Mouse (Mus musculus) lung, embryonic 14.5 days (tissue): ENCODE results near the gene Kcnrg. TPM values are rescaled to one million over a fixed set of nuclear protein-coding genes. Genes with fewer than 3 reads are reported as not detected.
"Not testable (repeated sequence)": the region's sequence is repeated elsewhere in the genome, so short reads cannot be mapped to it uniquely, and the experiment has no call there.

Source experiments
- ATAC-seq: fragments of 200-750 bp; cut with Nextera tagmentation; 2 replicates; pipeline ENCODE4 v1.8.0; 2017; ENCODE audit warnings: mild to moderate bottlenecking, moderate TSS enrichment, moderate library complexity; ENCODE audit not compliant: insufficient read depth
- DNase-seq: peaks from one replicate; pipeline ENCODE4 v3.0.0-alpha.2; 2015
- H3K27ac ChIP-seq: fragments of 300-500 bp; sonication (generic); 2 replicates; pipeline ENCODE4 v1.5.1; 2014; ENCODE audit warnings: low read depth, mild to moderate bottlenecking, moderate library complexity
- H3K27me3 ChIP-seq: fragments of 300-500 bp; sonication (generic); 2 replicates; pipeline ENCODE4 v1.6.1; 2014; ENCODE audit warnings: low read length, control low read depth; ENCODE audit not compliant: insufficient read depth
- H3K36me3 ChIP-seq: fragments of 300-500 bp; sonication (generic); 2 replicates; pipeline ENCODE4 v1.6.1; 2014; ENCODE audit warnings: control low read depth; ENCODE audit not compliant: insufficient read depth
- H3K4me1 ChIP-seq: fragments of 300-500 bp; sonication (generic); 2 replicates; pipeline ENCODE4 v1.6.1; 2014; ENCODE audit warnings: antibody characterized with exemption, control low read depth; ENCODE audit not compliant: insufficient read depth
- H3K4me2 ChIP-seq: fragments of 300-500 bp; sonication (generic); 2 replicates; pipeline ENCODE4 v1.6.1; 2014; ENCODE audit warnings: mild to moderate bottlenecking
- H3K4me3 ChIP-seq: fragments of 300-500 bp; sonication (generic); 2 replicates; pipeline ENCODE4 v1.5.1; 2014; ENCODE audit warnings: low read depth, low read length
- H3K9ac ChIP-seq: fragments of 300-500 bp; sonication (generic); 2 replicates; pipeline ENCODE4 v1.6.1; 2014
- H3K9me3 ChIP-seq: fragments of 300-500 bp; sonication (generic); 2 replicates; pipeline ENCODE4 v1.6.1; 2016; ENCODE audit warnings: low read depth, low read length, control low read depth
- CTCF ChIP-seq: IDR thresholded peaks from 2 replicates; pipeline ENCODE4 v1.5.1; 2016; ENCODE audit warnings: antibody characterized with exemption, low read depth
- WGBS: fragments of 180-500 bp; shearing (Covaris S2); extraction: QIAGEN DNeasy Blood & Tissue Kit; methylation state at CpG from one replicate; pipeline ENCODE4 v1.1.7; 2014; 5-methylcytosine and 5-hydroxymethylcytosine counted together
- polyA plus RNA-seq: library from polyadenylated mRNA; unstranded; fragments of >200 nt; fragmentation: Nextera tagmentation; extraction: Ambion mirVana; gene quantifications from 2 replicates; pipeline ENCODE4 v1.2.1, GENCODE M21; 2014

Kcnrg gene
- polyA plus RNA-seq, 1 experiment from 2014 or later: 0.74 TPM

DNA sequence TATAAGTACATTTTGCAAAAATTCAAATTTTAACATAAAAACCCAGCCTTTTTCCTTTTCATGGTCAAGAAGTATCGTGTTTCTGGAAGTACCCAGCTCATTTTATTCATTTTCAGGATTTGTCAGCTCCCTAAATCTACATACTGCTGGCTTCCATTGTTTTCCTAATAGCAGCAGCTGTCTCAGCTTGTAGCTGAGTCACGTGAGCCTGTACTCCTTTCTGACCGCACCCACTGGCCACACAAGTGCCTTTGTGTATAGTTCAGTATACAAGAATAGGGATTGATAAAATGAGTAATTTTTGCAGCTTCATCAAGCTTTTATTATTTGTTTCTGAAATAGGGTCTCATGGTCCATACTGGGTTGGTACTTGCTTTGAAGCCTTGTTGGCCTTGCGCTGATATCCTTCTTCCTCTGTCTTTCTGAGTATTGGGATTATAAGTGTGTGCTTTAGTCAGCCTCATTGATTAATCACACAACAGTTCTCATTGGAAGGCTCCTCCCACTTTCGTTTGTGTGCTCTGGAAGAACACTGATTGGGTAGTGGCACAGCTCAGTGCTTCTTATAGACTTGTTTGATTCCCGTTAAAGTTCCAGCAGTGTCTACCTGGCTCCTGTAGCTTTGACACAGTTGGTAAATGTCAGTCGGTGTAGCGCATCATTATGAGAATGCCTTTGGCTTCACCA is 4.0 kb upstream of the Kcnrg start:
- ATAC-seq (no peak), DNase-seq (no peak)
- Histone ChIP-seq H3K4me3 (no peak overlapping the region), H3K9ac (no peak overlapping the region), H3K4me2 (no peak overlapping the region), H3K4me1 (peaks cover 6% of the 10 kb centered on the region; the same call in 1 of the 2 replicates), H3K36me3 (peaks cover 24% of the 10 kb centered on the region; the same call in 1 of the 2 replicates), H3K27ac (no peak overlapping the region), H3K27me3 (no peaks in the 10 kb centered on the region), H3K9me3 (no peaks in the 10 kb centered on the region)
- 81% methylated on average over 8 of the region's 8 CpGs for WGBS
- no peak for TF ChIP-seq CTCF

DNA sequence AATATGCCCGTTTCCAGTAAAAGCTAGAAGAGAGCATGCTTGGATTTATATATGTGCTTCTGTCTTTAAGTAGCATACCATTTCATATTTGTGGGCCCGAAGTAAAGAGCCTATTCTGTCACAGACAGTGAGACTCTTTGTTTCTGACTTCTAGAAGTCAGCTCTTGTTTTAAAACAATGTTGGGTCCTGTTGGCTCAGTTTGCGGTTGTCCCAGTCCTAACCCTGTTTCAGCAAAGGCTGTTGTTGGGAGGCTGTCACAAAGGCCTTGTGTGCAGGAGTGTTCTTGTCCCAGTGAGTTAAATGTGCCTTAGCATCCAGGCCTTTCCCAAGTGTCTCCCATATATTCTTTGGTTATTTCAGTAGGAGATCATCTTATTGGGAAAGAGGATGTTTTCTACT is 3.2 kb upstream of the Kcnrg start:
- H3K9ac ChIP-seq: no peak overlapping the region
- DNase-seq (no peak), ATAC-seq (no peak)
- H3K27me3 ChIP-seq: no peaks in the 10 kb centered on the region
- H3K27ac ChIP-seq: no peak overlapping the region
- peaks cover 24% of the 10 kb centered on the region; the same call in 1 of the 2 replicates for H3K36me3 ChIP-seq
- peaks cover 6% of the 10 kb centered on the region; the same call in 1 of the 2 replicates for H3K4me1 ChIP-seq
- no peak overlapping the region for H3K4me2 ChIP-seq
- H3K9me3 ChIP-seq: no peaks in the 10 kb centered on the region
- WGBS: 81% methylated on average over 3 of the region's 3 CpGs
- no peak for TF ChIP-seq CTCF
- H3K4me3 ChIP-seq: no peak overlapping the region

GRCm38 (mm10) chr14:61606088-61606487 is 1.2 kb upstream of the Kcnrg start:
- H3K4me1 ChIP-seq, H3K27me3 ChIP-seq, H3K9me3 ChIP-seq, H3K27ac ChIP-seq, DNase-seq, H3K4me2 ChIP-seq, H3K4me3 ChIP-seq, H3K9ac ChIP-seq, ATAC-seq: not testable (repeated sequence)
- 79% methylated on average over 2 of the region's 2 CpGs for WGBS
- H3K36me3 ChIP-seq: peaks cover 24% of the 10 kb centered on the region; the same call in 1 of the 2 replicates

GRCm38 (mm10) chr14:61611766-61612165 is 4.5 kb downstream of the Kcnrg start:
- H3K27ac ChIP-seq: no peak overlapping the region
- no peak overlapping the region for H3K4me2 ChIP-seq
- no peak overlapping the region for H3K9ac ChIP-seq
- no peaks in the 10 kb centered on the region for H3K4me1 ChIP-seq
- H3K4me3 ChIP-seq: no peak overlapping the region
- no peaks in the 10 kb centered on the region for H3K27me3 ChIP-seq
- TF ChIP-seq CTCF: no peak
- WGBS: 95% methylated on average over 5 of the region's 5 CpGs
- no peaks in the 10 kb centered on the region for H3K9me3 ChIP-seq
- ATAC-seq: no peak
- H3K36me3 ChIP-seq: no peaks in the 10 kb centered on the region
- DNase-seq: no peak

GRCm38 (mm10) chr14:61613319-61613718 is 6.1 kb downstream of the Kcnrg start:
- no peak overlapping the region for H3K9ac ChIP-seq
- DNase-seq: peak; percentile 45
- H3K4me3 ChIP-seq: no peak overlapping the region
- no peak overlapping the region for H3K27ac ChIP-seq
- 81% methylated on average over 2 of the region's 2 CpGs for WGBS
- no peaks in the 10 kb centered on the region for H3K4me1 ChIP-seq
- H3K9me3 ChIP-seq: no peaks in the 10 kb centered on the region
- peak; percentile 62 for ATAC-seq
- H3K4me2 ChIP-seq: no peak overlapping the region
- H3K27me3 ChIP-seq: no peaks in the 10 kb centered on the region
- no peaks in the 10 kb centered on the region for H3K36me3 ChIP-seq
- TF ChIP-seq CTCF: no peak

DNA sequence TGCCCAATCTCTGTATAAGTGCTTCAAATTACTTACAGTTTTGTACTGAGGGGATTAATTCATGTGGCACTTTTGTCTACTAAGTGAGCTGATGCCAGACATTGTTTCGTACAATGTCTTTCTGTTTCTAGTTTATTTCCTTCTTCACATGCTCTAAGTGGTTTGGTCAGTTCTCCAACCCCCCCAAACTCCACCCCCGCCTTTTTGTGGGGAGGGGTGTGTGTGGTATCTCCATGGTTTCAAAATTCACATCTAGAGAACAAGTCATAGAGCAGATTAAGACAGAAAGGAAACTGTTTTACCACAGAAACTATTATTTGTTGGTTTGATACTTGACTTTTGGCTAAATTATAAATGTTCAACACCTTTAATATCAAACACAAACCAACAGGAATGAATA is 13.1 kb downstream of the Kcnrg start:
- WGBS: 83% methylated on average over 2 of the region's 2 CpGs
- no peak overlapping the region for H3K4me3 ChIP-seq

DNA sequence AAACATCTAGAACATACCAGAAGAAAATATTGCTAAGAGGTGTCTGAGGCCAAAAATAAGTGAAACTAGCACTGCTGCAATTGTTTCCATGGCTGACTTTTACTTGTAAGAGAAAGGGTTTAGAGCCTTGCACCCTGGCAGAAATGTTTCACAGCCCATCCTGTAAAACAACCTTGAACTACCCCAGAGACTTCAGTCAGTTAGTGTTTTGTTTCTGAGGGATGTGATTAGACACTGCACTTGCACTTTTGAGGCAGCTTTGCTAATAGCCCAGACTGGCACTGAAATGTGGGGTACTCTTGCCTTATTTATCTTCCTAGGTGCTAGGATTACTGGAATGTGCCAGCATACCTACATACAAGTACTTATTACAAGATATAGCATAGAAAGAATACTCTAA is 28.7 kb downstream of the Kcnrg start:
- Histone ChIP-seq H3K4me2 (no peak overlapping the region), H3K27ac (no peak overlapping the region), H3K9me3 (no peaks in the 10 kb centered on the region), H3K4me1 (no peaks in the 10 kb centered on the region), H3K4me3 (no peak overlapping the region), H3K36me3 (peaks cover 51% of the 10 kb centered on the region), H3K27me3 (no peaks in the 10 kb centered on the region), H3K9ac (no peak overlapping the region)
- no peak for DNase-seq
- TF ChIP-seq CTCF: no peak
- no peak for ATAC-seq

More for the DNA sequence above, 13.1 kb downstream of the Kcnrg start:
- Histone ChIP-seq H3K4me1 (no peaks in the 10 kb centered on the region), H3K27me3 (no peaks in the 10 kb centered on the region), H3K9ac (no peak overlapping the region), H3K4me2 (no peak overlapping the region), H3K9me3 (no peaks in the 10 kb centered on the region), H3K27ac (no peak overlapping the region), H3K36me3 (peaks cover 14% of the 10 kb centered on the region; the same call in 1 of the 2 replicates)
- no peak for ATAC-seq
- no peak for TF ChIP-seq CTCF
- DNase-seq: no peak
